Mouse (Mus musculus): ENCODE measurements around the gene Ifitm6.
"Not testable (repeated sequence)": the region's sequence is repeated elsewhere in the genome, so short reads cannot be mapped to it uniquely, and the experiment has no call there.

Gene Ifitm6
- long read RNA-seq, experiment 1, partial matches to known transcripts: 0 of 1 reads
- long read RNA-seq, experiment 1, other reads (novel, unspliced or antisense): 0 of 1 reads
- long read RNA-seq, experiment 2: 0 reads

- intact Hi-C loops (cut with DNase I): not testable (repeated sequence)
Measured at GRCm38 (mm10) chr7:141017824-141018223, at the start of gene Ifitm6. Gene Ifitm6, minus strand, starts transcription at chr7:141017924.

GRCm38 (mm10) chr7:141064576-141064975 lies 46.9 kb upstream of the Ifitm6 start:
- intact Hi-C loops (cut with DNase I): no loop called here

GRCm38 (mm10) chr7:141064175-141064574 lies 46.5 kb upstream of the Ifitm6 start:
- intact Hi-C loops (cut with DNase I): no loop called here

GRCm38 (mm10) chr7:141063353-141063752 lies 45.6 kb upstream of the Ifitm6 start:
- intact Hi-C loops (cut with DNase I): no loop called here

GRCm38 (mm10) chr7:141062525-141062924 lies 44.8 kb upstream of the Ifitm6 start:
- intact Hi-C loops (cut with DNase I): no loop called here

GRCm38 (mm10) chr7:141061269-141061692 lies 43.6 kb upstream of the Ifitm6 start:
- intact Hi-C loops (cut with DNase I): no loop called here

GRCm38 (mm10) chr7:141060426-141061242 lies 42.9 kb upstream of the Ifitm6 start, which contains the start of gene B4galnt4:
Gene B4galnt4, plus strand, starts transcription at chr7:141061104.
- intact Hi-C loops (cut with DNase I): no loop called here

- intact Hi-C loops (cut with DNase I): no loop called here
Measured at GRCm38 (mm10) chr7:141059929-141060328, 42.2 kb upstream of the Ifitm6 start.

- intact Hi-C loops (cut with DNase I): no loop called here
Measured at GRCm38 (mm10) chr7:141058601-141059341, 41.0 kb upstream of the Ifitm6 start.

- intact Hi-C loops (cut with DNase I): no loop called here
Measured at GRCm38 (mm10) chr7:141057541-141057940, 39.8 kb upstream of the Ifitm6 start.

- intact Hi-C loops (cut with DNase I): no loop called here
Measured at GRCm38 (mm10) chr7:141056976-141057375, 39.3 kb upstream of the Ifitm6 start.

- intact Hi-C loops (cut with DNase I): no loop called here
Measured at GRCm38 (mm10) chr7:141055785-141056184, 38.1 kb upstream of the Ifitm6 start.

- intact Hi-C loops (cut with DNase I): no loop called here
Measured at GRCm38 (mm10) chr7:141052421-141052820, 34.7 kb upstream of the Ifitm6 start.

GRCm38 (mm10) chr7:141052016-141052415 lies 34.3 kb upstream of the Ifitm6 start:
- intact Hi-C loops (cut with DNase I): no loop called here

- intact Hi-C loops (cut with DNase I): no loop called here
Measured at GRCm38 (mm10) chr7:141051060-141051685, 33.4 kb upstream of the Ifitm6 start.

GRCm38 (mm10) chr7:141049326-141049725 lies 31.6 kb upstream of the Ifitm6 start:
- intact Hi-C loops (cut with DNase I): loop anchor here (2.0 kb wide), 2 partner anchors 91 to 205 kb away; partner anchors contain the start of gene Scgb1c1

- intact Hi-C loops (cut with DNase I): loop anchor here (1.0 to 2.0 kb wide), 4 partner anchors 39 to 204 kb away; partner anchors contain the start of gene Scgb1c1
Measured at GRCm38 (mm10) chr7:141048226-141049218, 30.8 kb upstream of the Ifitm6 start.

GRCm38 (mm10) chr7:141047581-141048225 lies 30.0 kb upstream of the Ifitm6 start:
- intact Hi-C loops (cut with DNase I): loop anchor here (1.0 to 2.0 kb wide), 4 partner anchors 38 to 203 kb away; partner anchors contain the start of gene Scgb1c1

- intact Hi-C loops (cut with DNase I): no loop called here
Measured at GRCm38 (mm10) chr7:141046931-141047580, 29.3 kb upstream of the Ifitm6 start.
